Mouse (Mus musculus) liver, adult (tissue): ENCODE results near the gene Trpv4.

Source experiments
- GATA4 ChIP-seq: IDR thresholded peaks from 2 replicates; pipeline ENCODE4 v1.6.1; 2014; ENCODE audit warnings: mild to moderate bottlenecking, low read length; ENCODE audit not compliant: insufficient replicate concordance

The Trpv4 gene

GRCm38 (mm10) chr5:114611968-114612608, 46.1 kb downstream of the Trpv4 start:
- no peak for TF ChIP-seq GATA4

DNA sequence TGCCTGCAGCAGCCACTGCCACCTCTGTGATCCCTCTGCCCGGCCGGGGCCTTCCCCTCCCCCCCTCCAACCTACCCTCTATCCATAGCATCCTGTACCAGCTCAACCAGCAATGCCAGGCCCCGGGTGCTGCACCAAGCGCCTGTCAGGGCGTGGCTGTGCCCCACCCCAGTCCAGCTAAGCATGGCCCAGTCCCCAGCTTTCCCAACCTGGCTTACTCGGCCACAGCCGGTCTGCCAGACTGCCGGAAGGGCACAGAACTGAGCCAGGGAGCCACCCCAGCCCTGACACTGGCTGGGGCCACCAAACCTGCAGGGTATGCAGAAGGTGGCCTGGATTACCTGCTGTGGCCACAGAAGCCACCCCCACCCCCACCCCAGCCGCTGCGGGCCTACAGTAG, 47.0 kb downstream of the Trpv4 start:
- TF ChIP-seq GATA4, result no peak

DNA sequence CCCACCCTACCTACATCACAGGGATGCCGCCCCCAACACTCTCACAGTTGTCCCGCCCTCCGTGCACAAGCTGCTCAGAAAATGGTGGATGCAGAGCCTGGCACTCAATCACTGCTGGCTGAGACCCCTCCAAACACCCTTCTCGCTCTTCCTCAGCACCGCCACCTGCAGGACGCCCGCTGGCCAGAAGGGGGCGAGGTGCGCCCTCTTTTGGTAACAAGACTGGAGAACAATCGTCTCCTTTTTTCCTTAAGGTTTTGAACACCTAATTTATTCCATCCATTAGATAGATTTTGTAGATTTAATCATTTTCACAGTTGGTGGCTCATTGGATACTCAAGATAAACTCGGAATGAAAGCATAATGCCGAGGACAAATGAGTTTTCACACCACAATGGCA, 49.7 kb downstream of the Trpv4 start:
- no peak for TF ChIP-seq GATA4

DNA sequence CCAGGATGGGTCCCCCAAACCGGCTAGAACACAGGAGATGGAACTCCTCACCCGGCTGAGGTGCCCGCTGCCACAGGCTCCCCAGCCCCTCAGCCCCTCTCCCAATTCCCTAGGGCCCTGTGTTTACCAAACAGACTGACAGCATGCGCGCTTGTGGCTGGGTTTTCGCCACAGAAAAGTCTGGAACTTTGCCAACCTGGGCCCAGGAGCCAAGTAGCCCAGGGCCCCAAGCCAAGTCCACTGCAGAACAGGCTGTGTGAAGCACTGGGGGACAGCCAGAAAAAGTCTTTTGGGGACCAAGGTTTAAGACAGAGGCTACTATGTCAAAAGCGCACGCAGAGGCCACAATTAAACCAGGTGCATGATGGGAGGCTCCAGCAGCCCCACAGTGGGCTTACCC, 50.6 kb downstream of the Trpv4 start:
- no peak for TF ChIP-seq GATA4

- TF ChIP-seq GATA4, result no peak
These were observed 52.2 kb downstream of the Trpv4 start for GRCm38 (mm10) chr5:114605981-114606380.

GRCm38 (mm10) chr5:114604781-114605290, 53.4 kb downstream of the Trpv4 start:
- no peak for TF ChIP-seq GATA4

DNA sequence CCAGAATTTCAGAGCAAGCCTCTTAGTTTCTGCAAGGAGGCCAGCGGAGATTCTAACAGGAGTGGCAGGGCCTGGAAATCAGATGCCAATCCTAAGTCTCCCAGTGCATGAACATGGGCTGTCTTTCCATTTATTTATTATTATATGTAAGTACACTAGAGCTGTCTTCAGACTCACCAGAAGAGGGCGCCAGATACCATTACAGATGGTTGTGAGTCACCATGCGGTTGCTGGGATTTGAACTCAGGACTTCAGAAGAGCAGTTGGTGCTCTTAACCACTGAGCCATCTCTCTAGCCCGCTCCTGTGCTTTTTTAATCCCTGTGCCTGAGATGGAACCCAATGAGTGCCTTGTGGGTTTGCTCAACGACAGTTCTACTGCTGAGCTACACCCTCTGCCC, 54.2 kb downstream of the Trpv4 start:
- no peak for TF ChIP-seq GATA4

GRCm38 (mm10) chr5:114602012-114602411, 56.2 kb downstream of the Trpv4 start:
- TF ChIP-seq GATA4, result no peak

- TF ChIP-seq GATA4, result no peak
These were observed 60.6 kb downstream of the Trpv4 start for GRCm38 (mm10) chr5:114597652-114598051.

GRCm38 (mm10) chr5:114597222-114597621, 61.0 kb downstream of the Trpv4 start:
- no peak for TF ChIP-seq GATA4

- no peak for TF ChIP-seq GATA4
These were observed 61.6 kb downstream of the Trpv4 start for GRCm38 (mm10) chr5:114596604-114597003.

GRCm38 (mm10) chr5:114594741-114595241, 63.4 kb downstream of the Trpv4 start:
- TF ChIP-seq GATA4, result peak; percentile 58; the same call in 1 of the 2 replicates

GRCm38 (mm10) chr5:114593949-114594348, 64.3 kb downstream of the Trpv4 start:
- TF ChIP-seq GATA4, result no peak

DNA sequence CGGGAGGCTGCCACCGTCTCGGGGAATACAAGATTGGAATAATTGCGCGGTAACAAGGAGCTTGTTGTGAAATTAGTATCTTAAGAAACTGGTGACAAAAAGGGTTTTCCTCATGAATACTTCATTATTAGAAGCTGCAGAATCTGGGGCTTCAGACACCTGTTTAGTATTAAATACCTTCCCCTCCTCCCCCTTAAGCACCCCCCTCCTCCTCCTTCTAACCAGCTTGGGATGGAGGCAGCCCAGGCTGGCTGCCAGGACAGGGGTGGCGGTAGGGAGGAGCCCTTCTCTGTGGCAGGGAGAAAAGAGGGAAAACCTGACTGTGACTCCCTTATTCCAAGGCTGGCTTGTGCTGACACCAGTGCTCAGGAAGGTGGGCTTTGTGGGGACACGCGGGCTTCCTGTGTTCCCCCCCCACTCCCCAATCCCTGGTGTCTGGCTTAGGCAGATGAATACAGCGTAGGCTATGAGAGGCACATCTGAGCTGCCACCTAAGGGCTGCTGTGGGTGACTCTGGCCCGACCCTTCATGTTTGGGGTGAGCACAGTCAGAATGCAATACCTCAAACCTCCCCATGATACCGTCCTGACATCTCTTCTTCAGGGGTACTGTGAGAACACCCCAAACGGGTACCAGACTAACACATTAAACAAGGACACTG, 64.9 kb downstream of the Trpv4 start:
- TF ChIP-seq GATA4, result no peak

DNA sequence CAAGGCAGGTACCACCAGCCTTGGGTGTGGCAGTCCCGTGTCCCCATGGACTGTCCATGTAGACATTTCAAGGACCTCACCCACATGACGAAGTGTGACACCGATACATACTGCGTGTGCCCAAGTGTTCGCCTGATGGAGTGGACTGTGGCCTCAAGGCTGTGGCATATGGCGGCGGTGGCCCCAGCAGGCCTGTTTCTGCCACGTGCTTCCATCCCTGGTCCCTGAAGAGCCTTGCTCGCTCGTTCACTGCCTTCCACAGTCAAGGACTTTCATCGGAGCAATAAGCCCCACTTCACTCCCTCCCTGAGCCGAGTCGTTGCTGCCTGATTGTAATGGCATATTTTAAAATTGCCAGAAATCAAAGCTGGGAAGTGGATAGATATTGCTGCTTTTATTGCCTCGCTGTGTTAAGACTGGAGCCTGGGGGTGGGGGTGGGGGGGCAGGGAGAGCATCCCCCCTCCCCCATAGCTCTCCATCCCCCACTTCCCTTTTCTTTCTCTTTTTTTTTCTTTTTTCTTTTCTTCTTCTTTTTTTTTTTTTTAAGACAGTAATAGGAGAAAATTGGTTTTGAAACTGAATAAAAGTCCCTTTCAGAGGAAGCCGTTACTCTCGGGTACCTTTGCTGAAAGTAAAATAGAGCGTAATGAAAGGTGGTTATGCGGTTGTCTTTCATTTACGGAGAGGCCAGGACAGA, 65.6 kb downstream of the Trpv4 start:
- no peak for TF ChIP-seq GATA4

DNA sequence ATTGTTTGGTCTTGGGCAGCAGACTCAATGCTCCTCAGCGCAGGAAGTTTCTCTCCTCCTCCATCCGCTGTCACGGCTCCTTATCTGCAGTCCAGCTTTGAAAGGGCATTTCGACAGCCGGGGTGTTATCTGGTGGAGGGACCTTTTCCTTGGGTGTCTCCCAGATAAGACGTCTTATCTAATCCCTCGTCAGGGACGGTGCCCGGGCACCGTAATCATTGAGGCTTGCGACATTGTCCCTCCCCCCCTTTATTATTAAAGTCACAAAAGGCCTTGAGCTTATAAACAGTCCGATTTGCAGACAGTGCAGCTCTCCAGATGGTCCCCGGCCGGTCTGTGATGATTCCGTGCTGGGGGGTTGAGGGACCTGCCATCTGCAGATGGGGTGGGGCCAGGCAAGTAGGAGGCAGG, 67.1 kb downstream of the Trpv4 start:
- TF ChIP-seq GATA4, result peak; percentile 85; the same call in 1 of the 2 replicates
